Mouse (Mus musculus): Measurements from ENCODE around the gene Sos1.
"Not testable (repeated sequence)": the region's sequence is repeated elsewhere in the genome, so short reads cannot be mapped to it uniquely, and the experiment has no call there.

Gene Sos1

DNA sequence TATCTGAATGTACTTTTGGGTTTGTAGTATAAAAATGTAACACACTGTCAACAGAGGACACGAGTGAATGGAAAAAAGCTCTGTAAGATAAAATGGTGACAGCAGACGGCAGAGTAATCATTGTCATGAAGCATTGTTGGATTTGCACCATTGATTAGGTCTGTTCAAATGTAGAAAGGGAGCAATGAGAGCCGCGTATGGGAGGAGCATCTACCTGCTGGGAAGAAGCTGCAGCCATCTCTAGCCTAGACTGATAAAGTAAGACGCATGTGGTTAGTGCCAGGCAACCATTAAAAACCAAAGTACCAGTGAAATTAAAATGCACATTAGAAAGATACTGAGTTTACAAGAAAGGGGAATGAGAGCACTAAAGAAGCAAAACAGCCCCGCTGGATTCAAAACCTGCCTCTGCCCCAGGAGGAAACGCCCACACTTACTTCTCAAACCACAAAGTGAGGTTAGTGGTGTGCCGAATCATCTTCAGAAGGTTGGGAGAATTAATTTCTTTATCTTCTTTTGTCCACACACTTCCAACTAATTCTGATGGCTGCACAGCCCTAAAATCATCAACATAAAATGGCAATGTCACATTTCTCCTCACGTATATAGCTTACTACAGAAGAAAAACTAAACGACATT is 61.6 kb downstream of the Sos1 start:
- no peak for DNase-seq

DNA sequence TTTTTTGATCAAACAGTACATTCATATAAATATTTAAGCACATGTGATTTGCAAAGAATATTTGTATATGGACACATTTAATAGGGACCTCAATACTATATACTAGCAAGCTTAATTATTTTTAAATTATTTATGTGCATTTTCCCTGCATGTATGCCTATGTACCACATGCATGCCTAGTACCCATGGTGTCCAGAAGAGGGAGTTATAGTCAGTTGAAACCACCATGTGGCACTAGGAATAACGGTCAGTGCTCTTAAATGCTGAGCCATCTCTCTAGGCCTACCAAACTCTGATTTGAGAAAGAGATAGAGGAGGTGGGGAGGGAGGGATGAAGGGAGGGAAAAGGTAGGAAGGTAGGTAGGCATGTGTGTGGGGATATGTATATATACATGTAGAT is 69.1 kb downstream of the Sos1 start:
- no peak for DNase-seq

DNA sequence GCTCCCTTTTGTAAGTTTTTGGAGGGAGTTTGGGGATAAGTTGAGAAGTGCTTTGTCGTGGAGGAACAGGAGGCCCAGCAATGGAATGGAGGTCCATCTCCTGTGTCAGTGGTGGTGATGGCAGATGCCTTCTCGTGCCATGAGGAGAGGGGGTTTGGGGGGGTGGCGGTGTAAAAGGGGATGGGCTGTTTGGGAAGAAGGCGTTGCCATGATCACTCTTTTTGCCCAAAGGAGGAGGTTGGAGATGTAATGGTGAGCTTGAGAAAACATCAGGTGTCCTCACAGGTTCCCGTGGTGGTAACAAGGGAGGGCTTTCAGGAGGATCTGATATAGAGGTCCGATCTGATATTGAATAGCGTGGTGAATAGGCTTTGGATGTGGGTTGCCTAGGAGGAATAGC is 82.0 kb downstream of the Sos1 start:
- no peak for DNase-seq

DNA sequence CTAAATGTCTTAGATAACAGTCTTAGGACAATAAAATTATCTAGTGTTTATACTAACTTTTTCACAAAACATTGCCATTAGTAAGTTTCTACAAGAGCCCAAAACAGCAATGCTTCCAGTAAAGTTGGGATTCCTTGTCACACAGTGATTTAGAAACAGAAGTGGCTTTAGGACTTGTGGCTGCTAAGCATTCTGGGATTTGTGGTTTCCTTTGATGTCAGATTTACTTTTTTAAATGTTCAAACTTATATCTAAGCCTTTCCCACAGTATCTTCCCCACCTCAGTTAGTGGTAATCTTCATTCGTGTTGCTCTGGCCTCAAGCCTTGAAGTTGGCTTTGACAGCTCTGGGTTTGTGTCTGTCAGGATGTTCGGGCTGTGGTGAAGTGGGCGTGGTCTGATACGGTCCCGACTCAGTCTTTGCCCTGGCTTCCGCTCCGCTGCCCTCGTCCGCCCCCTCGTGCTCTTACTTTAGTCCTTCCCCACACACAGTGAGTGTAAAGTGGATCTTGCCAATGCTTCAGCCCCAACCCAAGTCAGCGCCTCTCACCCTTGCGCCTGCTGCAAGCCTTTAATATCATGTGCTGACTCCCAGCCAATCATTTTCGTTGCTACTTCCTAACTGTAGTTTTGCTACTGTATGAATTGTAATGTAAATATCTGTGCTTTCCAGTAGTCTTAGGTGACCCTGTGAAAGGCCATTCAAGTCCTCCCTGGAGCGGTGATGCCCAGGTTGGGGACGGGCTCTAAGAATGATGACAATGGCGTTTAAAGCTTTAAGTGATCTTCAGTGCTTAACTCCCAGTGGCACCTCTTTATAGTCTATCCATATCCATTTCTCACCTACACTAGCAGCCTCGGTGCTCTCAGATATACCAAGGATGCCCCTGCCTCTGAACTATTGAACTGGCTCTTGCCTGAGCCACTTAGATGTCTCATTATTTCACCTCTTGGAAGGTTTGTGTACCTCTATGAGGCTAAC is 88.5 kb downstream of the Sos1 start:
- DNase-seq: peak; percentile 57 to 68

DNA sequence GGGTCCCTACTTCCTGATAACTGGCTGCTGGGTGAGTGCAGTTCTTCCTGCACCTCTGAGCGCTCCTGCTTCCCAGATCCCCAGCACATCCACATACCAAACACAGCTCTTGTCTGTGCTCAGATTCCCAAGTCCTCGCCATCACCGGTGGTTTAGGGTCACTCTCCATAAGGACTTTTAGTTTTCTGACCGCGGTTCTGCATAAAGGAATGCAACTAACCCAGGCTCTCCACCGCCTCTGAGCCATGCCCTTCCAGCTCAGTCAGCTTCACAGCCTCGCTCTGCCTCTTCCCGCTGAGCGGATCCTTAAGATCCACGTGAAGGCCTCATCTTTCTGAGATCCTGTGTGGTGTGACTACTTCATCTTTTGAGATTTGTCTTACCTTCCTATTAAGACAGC is 90.2 kb downstream of the Sos1 start:
- DNase-seq: no peak

DNA sequence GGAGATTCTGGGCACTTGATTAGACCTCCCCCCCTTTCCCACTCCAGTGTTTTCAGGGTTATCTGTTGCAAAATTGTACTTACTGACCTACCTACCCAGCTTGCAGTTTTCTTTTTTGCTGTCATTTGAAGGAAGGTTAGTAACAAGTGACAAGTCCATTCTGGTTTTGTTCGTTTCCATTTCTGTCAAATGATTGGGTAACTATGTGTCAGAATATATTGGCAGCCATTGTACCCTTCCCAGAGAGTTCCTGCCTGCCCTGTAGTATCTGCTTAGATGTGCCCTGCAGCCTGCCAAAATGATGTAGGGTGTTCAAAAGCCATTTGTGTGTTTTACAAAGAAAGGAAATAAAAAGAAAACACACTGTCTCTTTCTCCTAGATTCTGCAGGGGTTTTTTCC is 94.6 kb downstream of the Sos1 start:
- no peak for DNase-seq

DNA sequence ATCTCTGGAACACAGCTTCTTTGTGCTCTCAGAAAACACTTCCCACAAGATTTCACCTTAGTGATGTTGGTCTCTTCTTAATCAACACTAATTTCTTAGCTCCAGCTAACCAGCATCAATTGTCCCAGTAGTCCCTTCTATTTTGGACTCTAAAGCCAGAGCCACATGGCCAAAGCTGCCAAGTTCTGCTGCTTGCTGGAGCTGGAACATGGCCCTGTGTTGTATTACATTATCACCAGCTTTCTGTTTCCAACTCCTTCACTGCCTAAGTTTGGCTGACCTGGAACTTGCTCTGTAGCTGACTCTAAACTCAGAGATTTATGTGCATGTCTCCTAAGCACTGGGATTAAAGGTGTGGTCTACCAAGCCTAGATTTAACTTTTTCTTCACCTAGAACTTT is 101.9 kb downstream of the Sos1 start:
- not testable (repeated sequence) for DNase-seq

DNA sequence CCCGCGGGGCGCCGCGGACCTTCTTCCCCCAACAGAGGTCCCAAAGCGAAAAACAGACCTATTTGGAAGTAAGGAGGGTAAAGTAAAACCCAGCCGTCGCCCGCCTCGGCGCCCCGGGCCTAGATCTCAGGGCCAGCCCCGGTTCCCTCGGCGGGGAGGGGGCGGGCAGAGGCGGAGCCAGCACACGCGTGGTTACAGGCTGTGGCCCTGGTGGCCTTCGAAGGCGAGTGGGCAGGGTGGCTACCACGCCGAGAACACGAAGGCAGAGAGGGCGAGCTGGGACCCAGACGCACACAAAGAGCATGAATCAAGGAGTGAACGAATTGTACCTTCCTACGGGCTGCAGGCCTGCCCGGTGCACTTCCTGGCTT is 106.5 kb downstream of the Sos1 start:
- no peak for DNase-seq

DNA sequence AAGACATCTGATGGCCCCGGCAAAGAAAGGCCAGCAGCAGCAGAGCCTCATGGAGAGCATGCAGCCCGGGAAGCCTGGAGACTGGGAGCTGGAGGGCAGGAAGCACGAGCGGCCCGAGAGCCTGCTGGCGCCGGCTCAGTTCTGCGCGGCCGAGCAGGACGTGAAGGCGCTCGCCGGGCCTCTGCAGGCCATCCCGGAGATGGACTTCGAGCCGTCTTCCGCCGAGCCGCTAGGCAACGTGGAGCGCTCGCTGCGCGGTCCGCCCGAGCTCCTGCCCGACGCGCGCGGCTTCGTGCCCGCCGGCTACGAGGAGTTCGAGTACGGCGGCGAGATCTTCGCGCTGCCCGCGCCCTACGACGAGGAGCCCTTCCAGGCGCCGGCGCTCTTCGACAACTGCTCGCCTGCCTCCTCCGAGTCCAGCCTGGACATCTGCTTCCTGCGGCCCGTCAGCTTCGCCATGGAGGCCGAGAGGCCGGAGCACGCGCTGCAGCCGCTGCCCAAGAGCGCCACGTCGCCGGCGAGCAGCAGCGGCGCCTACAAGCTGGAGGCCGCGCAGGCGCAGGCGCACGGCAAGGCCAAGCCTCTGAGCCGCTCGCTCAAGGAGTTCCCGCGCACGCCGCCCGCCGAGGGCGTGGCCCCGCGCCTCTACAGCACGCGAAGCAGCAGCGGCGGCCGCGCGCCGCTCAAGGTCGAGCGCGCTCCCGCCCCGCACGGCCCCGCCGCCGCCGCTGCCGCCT is 107.1 kb downstream of the Sos1 start, which contains the start of gene Gm10190:
Gene Gm10190 (minus strand): TSS at position 553 of the 737 bp plus-strand sequence.
- peak; percentile 81 to 84 for DNase-seq

DNA sequence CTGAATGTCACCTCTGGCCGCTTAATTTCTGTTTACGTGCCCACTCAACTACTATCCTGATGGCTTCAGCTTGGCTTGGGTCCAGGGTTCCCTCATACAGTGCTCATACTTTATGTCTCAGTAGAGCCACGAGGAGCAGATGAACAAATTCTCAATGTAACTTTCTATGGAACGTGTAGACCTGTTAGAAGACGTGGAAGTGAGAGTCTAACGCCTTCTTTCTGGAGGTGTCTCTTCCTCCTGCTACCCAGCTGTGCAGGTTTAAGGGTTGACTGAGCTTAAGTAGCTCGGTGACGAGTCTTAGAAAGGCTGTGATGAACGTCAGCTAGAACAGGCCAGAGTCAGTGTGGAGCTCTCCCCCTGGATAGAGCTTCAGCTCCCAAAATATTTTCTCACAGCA is 111.6 kb downstream of the Sos1 start:
- no peak for DNase-seq

DNA sequence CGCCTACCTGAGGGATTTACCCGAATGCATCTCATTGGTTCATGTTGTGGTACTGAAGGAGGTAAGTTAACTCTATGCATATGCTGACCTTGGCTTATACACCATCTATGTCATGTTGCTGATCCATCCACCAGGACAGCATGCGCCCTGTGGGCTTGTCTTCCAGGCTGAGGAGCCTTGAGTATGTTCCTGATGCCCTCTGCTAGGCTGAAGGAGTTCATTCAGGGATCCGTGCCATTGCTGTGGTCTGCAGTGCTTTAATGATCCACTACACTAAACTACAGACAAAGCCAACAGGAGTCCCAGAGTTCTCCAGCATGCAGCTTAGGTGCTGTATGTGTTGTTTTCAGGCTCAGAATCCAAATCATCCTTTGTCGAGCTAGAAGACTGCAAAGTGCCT is 113.0 kb downstream of the Sos1 start:
- no peak for DNase-seq

DNA sequence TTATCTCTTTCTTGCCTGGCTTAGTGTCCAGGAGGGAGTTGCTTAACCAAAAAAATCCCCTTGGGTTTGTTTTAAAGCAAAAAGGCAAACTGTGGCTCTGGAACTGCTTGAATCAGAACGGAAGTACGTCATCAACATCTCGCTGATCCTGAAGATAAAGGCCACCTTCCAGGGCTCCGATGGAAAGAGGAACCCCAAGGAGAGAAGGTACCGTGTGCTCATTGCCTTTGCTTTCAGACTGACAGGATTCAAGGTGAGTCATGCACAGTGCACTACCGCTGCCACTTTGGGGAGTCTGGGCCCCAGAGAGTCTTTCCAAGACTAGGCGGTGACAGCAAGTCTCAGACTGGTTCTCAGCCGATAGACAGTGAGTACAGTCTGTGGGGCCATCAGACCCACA is 120.0 kb downstream of the Sos1 start:
- DNase-seq: no peak

DNA sequence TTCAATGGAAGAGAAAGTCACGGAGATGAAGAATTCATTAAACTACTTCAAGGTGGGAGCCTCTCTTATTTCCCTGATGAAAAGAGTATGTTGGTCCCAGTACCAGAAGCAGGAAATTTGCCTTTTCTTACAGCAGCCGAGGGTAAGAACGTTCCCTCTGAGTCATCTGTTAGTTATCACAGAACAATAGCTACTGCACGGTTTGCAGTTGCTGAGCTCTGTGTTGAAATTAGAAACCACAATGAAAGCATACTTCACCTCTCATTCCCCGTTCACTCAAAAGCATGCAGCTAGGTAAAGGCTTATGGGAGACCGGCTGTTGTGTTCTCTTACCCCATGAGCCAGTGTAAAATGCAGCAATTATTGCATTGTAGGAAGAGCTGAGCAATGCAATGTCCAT is 133.0 kb downstream of the Sos1 start:
- no peak for DNase-seq

DNA sequence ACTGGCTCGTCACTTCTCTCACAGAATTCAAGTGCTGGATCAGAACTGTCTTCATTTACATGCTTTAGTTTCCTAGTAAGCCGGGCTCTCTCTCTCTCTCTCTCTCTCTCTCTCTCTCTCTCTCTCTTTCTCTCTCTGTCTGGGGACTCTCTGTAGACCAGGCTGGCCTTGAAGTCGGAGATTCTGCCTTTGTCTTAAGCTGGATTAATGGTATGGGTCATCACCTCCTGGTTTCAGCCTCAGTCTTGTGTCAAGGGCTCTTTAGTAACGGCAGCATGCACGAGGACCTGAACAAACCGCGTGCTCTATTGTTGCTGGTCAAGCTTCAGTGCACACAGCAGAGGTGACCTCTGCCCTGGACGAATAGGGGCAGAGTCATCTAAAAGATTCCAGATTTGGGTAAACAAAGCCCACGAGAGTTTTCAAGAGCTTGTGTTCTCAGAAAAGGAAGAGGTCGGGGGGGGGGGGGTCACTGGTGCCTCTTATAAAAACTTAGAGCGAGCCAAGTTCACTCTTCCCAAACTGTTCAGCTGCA is 133.6 kb downstream of the Sos1 start:
- DNase-seq: no peak

DNA sequence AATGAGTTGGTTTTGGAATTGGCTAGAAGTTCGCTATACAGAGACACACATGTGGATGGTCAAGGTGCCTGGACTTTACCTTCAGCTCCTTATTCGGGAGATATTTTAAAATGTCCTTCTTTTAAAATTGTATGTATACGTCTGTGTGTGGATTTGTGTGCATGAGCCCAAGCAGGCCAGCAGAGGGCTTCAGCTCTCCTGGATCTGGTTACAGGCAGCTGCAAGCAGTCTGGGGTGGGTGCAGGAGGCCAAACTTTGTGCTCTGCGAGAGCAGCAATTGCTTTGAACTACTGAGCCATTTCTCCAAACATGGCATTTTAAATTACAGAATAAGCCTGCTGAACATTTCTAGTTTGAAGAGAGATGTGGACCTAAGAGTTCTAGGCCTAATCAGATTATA is 135.0 kb downstream of the Sos1 start:
- DNase-seq: no peak
